Mouse (Mus musculus) brain, embryonic 18.5 days (tissue): ENCODE measurements at regions not wholly inside any gene's neighbourhood (a gene's known extent, or its start where the extent isn't known, plus 50 kb on each side); places are given as distances from the start of the nearest gene placed in this dataset.
A peak's percentile ranks its signal among the peaks of the same experiment; 100 is the strongest.
"Not testable (repeated sequence)": the region's sequence is repeated elsewhere in the genome, so short reads cannot be mapped to it uniquely, and the experiment has no call there.

Experiments used
- DNase-seq: peaks from one replicate; pipeline ENCODE4 v3.0.0-alpha.2; 2012; ENCODE audit warnings: low read depth, low spot score

DNA sequence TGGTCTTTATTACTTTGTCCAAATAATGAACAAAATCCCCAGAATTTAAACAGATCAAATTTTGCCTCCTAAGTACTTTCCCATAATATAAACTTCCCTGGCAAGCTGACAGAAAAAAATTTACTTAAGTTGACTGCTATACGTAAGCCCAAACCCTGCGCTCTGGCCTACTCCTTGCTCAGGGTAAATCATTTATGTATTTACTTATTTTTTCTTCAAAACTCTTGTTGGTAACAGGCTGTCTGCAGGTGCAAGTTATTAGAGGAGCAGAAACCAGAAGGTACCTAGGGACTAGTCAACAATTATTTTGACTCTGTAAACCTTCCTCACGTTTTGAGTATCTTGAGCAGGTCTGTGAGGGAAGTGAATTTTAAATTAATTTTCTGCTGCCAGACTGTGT lies 2615.7 kb downstream of the Poteg start:
- DNase-seq = no peak

GRCm38 (mm10) chr8:30077726-30078125 lies 2630.3 kb downstream of the Poteg start:
- DNase-seq = no peak

DNA sequence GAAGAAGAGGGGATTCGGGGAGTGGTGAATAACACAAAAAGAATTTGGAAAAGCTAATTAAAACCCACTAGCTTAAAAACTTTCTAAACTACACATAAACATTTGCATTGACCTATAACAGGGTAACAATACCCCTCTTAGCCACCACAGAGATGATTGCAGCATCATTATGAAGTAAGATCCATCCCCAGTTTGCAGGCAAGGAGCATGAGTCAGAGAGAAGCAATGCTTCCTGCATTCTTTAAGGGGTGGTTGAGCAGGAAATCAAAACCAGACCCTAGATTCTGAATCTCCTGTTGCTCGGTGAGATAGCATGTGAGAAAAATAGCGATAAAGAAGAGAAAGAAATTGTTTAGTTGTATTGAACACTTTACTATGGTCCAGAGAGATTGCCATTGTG lies 2680.3 kb downstream of the Poteg start:
- no peak for DNase-seq

GRCm38 (mm10) chr8:30134999-30135398 lies 2687.5 kb downstream of the Poteg start:
- no peak for DNase-seq

DNA sequence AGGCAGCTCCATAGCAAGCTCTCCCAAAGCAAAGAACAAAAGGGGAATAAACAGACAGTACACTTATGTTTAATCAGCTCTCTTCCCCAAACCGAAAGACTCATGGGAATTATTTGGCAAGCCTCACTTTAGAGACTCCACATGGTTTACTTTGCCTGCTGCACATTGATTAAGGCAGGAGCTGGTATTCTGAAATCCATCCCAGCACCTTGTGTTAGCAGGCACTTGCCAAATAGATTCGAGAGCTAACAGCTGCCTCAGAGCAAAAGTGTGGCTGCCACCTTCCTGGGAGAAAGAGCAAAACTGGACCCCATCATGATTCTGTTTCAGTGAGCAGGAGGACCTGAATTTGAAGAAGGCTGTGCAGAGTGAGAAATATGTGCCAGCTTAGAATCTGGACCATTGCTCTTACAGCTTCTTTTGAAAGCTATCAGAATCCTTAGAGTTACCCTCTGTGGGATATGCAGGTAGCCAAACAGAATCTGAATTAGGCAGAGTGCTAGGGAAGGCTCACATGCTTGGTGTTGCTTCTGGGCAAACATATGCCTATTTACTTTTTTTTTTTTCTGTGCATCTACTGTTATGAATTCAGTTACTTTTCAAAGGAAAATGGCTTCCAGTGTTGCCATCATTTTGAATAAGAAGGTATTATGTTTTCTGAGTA lies 2703.8 kb downstream of the Poteg start:
- no peak for DNase-seq

DNA sequence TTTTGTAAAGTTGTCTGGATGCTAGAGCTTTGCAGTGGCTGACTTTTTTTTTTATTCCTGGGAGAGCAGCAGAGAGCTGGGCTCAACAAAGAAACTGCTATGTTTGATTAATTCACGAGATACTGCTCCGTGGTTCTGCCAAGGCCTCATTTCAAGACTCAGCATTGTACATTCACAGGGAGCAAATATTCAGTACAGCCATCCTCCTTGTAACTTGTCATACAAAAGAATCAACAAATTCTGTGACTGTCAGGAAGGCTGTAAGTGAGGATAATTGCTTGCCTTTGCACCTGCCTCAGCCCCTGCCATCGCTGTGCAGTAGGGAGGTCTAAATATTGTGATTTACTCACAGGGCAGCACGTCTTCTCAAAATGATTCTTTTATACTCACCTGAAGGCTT lies 2705.5 kb downstream of the Poteg start:
- DNase-seq = no peak

DNA sequence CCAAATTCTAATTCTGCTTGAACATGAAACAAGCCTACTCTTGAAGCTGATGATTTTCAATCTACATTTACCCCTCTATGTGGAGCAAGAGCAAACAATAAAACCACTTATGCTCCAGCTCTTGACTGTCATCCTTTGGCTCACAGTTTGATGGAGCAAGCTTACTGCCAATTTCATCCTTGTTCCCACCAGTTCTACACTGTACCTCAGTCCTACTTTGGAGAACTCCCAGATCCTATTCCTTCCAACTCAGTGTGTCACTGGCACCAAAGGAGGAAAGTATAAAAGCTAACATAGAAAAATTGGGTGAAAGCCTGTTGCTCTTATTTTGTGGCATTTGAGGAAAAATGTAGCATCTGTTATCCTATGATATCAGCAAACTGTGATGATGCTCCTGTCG lies 2724.4 kb downstream of the Poteg start:
- peak; percentile 18 for DNase-seq

- not testable (repeated sequence) for DNase-seq
Measured at GRCm38 (mm10) chr8:30202746-30203145, 2755.3 kb downstream of the Poteg start.

DNA sequence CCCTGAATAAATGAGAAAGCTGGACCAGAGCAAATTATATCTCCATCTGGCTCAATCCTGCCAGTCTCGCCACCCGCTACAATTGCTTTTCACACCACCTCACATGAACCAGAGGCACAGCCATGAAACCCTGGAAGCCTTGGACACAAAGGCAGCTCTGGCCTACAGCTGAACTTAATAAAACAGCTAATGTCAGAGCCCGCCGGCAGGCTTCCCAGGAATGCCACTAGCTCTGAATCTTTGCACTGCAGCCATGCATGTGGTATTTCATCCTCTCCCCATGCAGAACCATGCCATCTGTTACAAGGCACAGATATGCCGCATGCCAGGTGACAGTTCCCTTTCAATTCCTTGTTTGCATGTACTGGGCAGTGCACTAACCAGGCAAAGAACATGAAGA lies 2779.9 kb downstream of the Poteg start:
- peak; percentile 24 for DNase-seq

GRCm38 (mm10) chr8:30233266-30233665 lies 2785.8 kb downstream of the Poteg start:
- peak; percentile 26 for DNase-seq

DNA sequence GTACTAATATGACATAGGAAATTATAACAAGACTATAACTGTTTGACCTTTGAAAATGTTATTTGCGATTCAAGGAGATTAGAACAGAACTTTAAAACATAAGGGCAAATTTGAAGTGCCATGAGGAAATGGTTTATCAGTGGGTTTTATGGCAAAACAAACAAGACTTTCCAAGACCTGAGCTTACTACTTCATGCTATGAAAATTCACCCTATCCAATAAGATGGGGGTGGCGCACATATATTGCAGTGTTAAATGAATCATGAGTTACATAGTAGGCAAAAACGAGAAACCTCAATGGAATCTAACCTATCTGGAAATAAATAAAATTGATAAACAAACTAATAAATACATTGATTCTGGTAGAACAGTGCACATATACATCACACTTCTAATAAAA lies 2804.3 kb downstream of the Poteg start:
- no peak for DNase-seq

DNA sequence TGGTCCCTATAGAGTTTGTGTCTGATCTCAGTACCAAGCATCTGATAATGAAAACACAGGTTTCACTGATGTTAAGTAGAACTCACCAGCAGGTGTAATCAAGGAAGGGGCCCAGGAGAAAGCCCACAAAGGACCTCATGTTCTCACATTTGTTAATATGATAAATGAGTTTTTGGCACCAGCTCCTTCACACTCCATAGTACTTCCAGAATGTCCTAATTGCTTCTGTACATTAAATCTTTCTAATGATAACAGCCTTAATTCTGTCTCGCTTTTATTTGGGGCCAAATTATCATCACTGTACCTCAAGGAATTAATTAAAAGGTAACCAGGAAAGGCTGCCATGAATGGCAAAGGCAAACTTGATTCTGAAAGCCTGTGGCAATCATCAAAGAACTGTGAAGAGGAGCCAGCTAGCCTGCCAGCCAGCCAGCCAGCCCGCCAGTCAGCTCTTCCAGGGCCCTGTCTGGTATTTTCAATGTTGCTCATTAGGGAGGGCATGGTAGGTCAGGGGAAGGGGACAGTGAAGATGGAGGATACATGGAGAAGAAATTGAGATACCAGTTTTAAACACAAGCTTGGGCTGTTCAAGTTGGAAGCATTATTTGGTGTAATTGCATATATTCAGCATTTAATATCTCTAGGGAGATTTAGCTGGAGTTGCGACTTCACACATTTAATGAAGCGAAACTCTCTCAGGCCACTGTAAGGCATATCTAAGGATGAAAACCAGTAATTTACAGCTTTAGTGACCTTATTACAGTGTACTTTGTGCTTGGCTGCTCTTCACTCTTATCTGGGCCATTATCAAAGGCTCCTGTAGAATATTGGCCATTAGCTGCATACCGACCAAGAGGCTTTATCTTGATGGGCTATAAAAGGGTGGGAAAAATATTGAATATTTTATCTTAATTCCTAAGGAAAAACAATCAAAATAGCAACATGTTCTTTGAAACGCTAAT lies 2822.8 kb downstream of the Poteg start:
- DNase-seq = no peak

DNA sequence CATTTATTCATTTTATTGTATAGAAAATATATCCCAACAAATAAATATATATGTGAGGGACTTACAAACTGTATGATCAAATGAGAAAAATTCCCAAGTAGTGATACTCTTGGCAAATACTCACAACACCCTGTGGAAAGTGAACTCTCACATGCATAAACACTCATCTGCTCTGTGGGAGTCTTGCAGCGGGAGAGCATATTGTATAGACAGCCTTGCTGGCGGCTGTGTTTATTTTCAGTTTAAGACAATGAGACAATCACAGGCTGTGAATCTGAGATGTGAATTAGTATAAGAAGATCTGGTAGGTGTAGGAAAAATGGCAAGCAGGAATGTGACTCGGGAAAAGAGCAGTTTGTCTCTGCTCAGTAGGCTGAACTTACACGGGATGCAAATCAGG lies 2841.7 kb downstream of the Poteg start:
- peak; percentile 22 for DNase-seq

- DNase-seq = no peak
Measured at GRCm38 (mm10) chr8:30331201-30331600, 2883.7 kb downstream of the Poteg start.

DNA sequence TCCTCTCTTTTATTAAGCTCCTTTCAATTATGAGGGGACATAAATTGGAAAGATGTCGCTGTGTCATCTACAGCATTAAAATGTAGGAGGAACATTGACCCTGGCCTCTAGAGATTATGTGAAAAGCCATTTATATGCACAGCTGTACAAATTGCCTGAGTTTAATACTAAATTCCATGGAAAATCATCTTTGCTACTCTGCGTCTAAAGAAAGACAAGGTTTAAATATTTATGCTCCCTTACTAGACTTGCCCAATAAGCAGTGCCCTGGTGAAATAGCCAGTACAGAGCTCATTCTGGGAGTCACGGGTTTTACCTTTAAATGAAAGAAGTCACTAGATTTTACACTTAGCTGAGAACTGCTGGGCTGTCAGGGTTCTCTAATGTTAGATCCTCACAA lies 2885.9 kb downstream of the Poteg start:
- DNase-seq = no peak

DNA sequence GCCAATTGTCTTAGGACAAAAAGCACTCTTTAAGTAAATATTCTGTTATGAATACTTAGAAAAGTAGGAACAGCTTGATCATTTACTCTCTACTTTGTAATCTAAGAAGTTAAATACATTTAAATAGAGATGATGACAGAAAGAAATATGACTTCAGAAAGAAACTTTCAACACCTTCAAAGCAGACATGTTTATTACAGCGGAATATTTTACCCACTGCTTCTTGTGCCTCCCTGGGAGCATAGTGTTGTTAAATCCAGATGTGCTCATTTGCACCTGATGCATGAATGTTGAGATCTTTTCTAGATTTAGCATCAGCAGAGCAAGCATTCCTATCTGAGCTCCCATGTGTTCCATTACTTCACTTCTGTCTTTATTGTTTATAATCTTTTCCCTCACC lies 2912.0 kb downstream of the Poteg start:
- DNase-seq = no peak

GRCm38 (mm10) chr8:30365721-30366120 lies 2918.3 kb downstream of the Poteg start:
- no peak for DNase-seq

- no peak for DNase-seq
Measured at GRCm38 (mm10) chr8:30391936-30392335, 2944.5 kb downstream of the Poteg start.

GRCm38 (mm10) chr8:30439423-30439822 lies 2989.1 kb upstream of the 5930422O12Rik start:
- DNase-seq = no peak

DNA sequence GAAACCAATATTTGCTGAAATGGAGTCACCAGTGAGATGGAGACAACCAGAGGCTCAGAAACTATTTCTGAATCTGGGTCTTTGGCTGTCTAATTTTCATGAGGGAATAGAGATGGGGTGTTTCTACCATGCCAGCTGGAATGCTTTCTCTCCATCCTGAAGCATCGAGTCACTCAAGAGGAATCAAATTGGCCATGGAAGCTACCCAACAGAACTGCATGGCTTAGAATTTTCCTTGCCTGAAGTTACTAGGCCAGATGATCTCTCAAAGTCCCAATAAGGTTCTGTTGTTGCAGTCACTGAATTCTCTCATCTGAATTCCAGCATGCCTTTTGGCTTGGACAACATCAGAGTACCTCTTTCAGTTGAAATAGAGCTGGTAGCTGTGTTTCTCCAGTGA lies 2986.7 kb upstream of the 5930422O12Rik start:
- DNase-seq = no peak

- no peak for DNase-seq
Measured at GRCm38 (mm10) chr8:30443874-30444273, 2984.6 kb upstream of the 5930422O12Rik start.

- no peak for DNase-seq
Measured at GRCm38 (mm10) chr8:30444274-30444673, 2984.2 kb upstream of the 5930422O12Rik start.

DNA sequence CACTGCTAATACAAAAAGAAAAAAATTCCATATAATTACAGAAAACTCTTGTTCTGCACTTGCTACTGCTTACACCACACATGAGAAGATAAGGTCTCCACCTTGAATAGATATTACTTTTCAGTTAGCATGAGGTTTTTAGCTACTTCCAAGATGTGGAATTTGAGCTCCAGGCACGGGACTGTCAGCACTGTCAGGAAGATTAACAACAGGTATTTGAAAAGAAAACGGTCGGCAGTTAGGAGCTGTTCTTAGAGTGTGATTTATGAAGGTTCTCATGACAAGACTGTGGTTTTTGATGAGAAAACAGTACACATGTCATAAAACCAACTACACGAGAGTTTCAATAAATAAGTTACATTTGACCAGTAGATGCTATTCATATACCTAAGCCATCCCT lies 2970.4 kb upstream of the 5930422O12Rik start:
- no peak for DNase-seq
